ENCODE assay signal across 26 mouse cellular contexts in genomic region chr1:88480594-88480993, GRCm38 (mm10). TPM values are rescaled to one million over a fixed set of nuclear protein-coding genes. Genes with fewer than 3 reads are reported as not detected.
"Had no signal": no experiment of that assay in that cellular context is flagged by ENCODE, and none has a peak within 500 bp of the region (broad histone marks: within the 10 kb centered on the region; RNA-seq: fewer than 3 reads in every experiment).

No protein-coding gene starts in this region.

- ATAC-seq: intestine, postnatal 0 days had no signal

- H3K4me3 ChIP-seq: layer of hippocampus, adult 2 months; limb, embryonic 10.5 days; limb, embryonic 13.5 days; lung, embryonic 15.5 days; neural tube, embryonic 12.5 days; neural tube, embryonic 15.5 days; stomach, embryonic 15.5 days had no signal

- H3K27ac ChIP-seq: kidney, postnatal 0 days; layer of hippocampus, adult 2 months; limb, embryonic 10.5 days; limb, embryonic 13.5 days; lung, embryonic 15.5 days; neural tube, embryonic 12.5 days; neural tube, embryonic 15.5 days; stomach, embryonic 15.5 days had no signal

- H3K4me2 ChIP-seq: limb, embryonic 13.5 days; lung, embryonic 15.5 days; midbrain, embryonic 11.5 days; neural tube, embryonic 12.5 days; neural tube, embryonic 15.5 days; stomach, embryonic 15.5 days had no signal

- H3K36me3 ChIP-seq: limb, embryonic 10.5 days; limb, embryonic 13.5 days; lung, embryonic 15.5 days; neural tube, embryonic 12.5 days; neural tube, embryonic 15.5 days; stomach, embryonic 15.5 days had no signal

- H3K27me3 ChIP-seq: limb, embryonic 13.5 days; lung, embryonic 15.5 days; neural tube, embryonic 12.5 days; neural tube, embryonic 15.5 days; stomach, embryonic 15.5 days had no signal

- DNase-seq: kidney, adult 2 months; kidney, postnatal 25 days; layer of hippocampus, adult 9-11 months; lung, adult 18-20 months; lung, postnatal 10 days; lung, postnatal 36 days; midbrain, embryonic 14.5 days; right cerebral cortex, adult 18-20 months; right cerebral cortex, postnatal 14 days; right cerebral cortex, postnatal 4 days had no signal

- H3K9ac ChIP-seq: limb, embryonic 13.5 days; lung, embryonic 15.5 days; neural tube, embryonic 12.5 days; neural tube, embryonic 15.5 days; stomach, embryonic 15.5 days had no signal

- H3K9me3 ChIP-seq: limb, embryonic 10.5 days; limb, embryonic 13.5 days; lung, embryonic 15.5 days; neural tube, embryonic 12.5 days; neural tube, embryonic 15.5 days; stomach, embryonic 15.5 days had no signal

RNA-seq across cellular contexts. Expression of gene Glrp1, which starts 29.3 kb away (rescaled TPM):
- total RNA-seq: layer of hippocampus, adult 2 months; layer of hippocampus, postnatal 25 days; left cerebral cortex, adult 18-20 months; left cerebral cortex, postnatal 25 days; midbrain, postnatal 0 days had no signal
- polyA plus RNA-seq: intestine, postnatal 0 days; kidney, adult 2 months; large intestine, adult 2 months; limb, embryonic 10.5 days; limb, embryonic 13.5 days; midbrain, embryonic 11.5 days; midbrain, embryonic 14.5 days; neural tube, embryonic 12.5 days; neural tube, embryonic 15.5 days; stomach, embryonic 15.5 days; urinary bladder, adult 2 months had no signal
